ENCODE assay signal across 8 mouse cellular contexts in the genomic region with DNA sequence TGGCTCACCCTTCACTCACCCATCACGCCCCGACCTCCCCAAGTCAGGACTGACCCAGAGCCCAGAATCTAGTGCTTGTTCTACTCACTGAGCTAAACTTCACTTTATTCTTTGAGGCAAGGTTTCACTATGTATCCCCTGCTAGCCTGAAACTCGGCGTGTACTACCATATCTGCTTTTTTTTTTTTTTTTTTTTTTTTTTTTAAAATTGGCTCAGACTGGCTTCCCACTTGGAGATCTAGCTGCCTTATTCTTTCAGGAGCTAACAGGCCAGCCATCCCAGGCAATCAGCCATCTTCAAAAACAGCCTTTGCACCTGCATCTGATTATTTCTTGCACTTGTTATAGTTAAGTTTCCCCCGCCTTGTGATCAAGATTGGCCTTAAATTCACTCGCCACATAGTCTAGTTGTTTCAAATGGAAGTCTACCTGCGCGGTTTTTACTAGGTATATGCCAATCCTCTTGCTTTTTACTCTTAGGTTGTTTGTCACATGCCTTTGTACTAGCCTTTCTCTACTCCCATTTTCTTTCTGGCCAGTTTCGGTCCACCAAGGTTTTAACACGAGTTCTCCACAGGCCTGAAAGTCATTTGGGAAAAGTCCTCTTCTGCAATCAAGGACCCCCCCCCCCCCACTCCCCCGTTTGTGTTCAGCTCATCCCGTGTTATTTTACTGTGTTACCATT. TPM values are rescaled to one million over a fixed set of nuclear protein-coding genes. Genes with fewer than 3 reads are reported as not detected.
DNase-seq lines count a peak whose midpoint lies in the region; ATAC-seq and TF ChIP-seq lines count a peak whose summit lies in the region.

No protein-coding gene starts in this region.

- 38% methylated on average over 12 of the region's 12 CpGs for WGBS in kidney, embryonic 14.5 days
- WGBS in forebrain, postnatal 0 days, result 33% methylated on average over 12 of the region's 12 CpGs
- 35% methylated on average over 12 of the region's 12 CpGs for WGBS in midbrain, embryonic 10.5 days

- peak overlapping the region; percentile 88 for H3K4me3 ChIP-seq in kidney, embryonic 14.5 days (ENCODE audit: low read length)
- peak overlapping the region; percentile 96 for H3K4me3 ChIP-seq in forebrain, postnatal 0 days (ENCODE audit: low read depth, low read length)
- H3K4me3 ChIP-seq in midbrain, embryonic 10.5 days, result peak overlapping the region; percentile 95

- no peak for DNase-seq in kidney, postnatal 25 days
- DNase-seq in R1 (ENCODE audit: low read depth, low spot score), result peak; percentile 11
- peak; percentile 29 for DNase-seq in forebrain, postnatal 0 days
- peak; percentile 14 for DNase-seq in midbrain, embryonic 10.5 days (ENCODE audit: low spot score)
- DNase-seq in thymus, postnatal 36 days, result no peak
- DNase-seq in retina, postnatal 1 day, result no peak
- DNase-seq in frontal cortex, postnatal 10 days (ENCODE audit: low spot score in 2 of 2), result no peak

- H3K9ac ChIP-seq in kidney, embryonic 14.5 days (ENCODE audit: low read depth, low read length), result peak overlapping the region; percentile 66
- H3K9ac ChIP-seq in forebrain, postnatal 0 days, result peak overlapping the region; percentile 68

- no peaks in the 10 kb centered on the region for H3K36me3 ChIP-seq in kidney, embryonic 14.5 days (ENCODE audit: control insufficient read depth, insufficient read depth, low read length)
- H3K36me3 ChIP-seq in forebrain, postnatal 0 days (ENCODE audit: insufficient read depth), result no peaks in the 10 kb centered on the region
- H3K36me3 ChIP-seq in midbrain, embryonic 10.5 days, result no peaks in the 10 kb centered on the region

- no peak for TF ChIP-seq CTCF in forebrain, postnatal 0 days (IDR thresholded peaks at IDR 0.05; ENCODE audit: low read depth)

- H3K9me3 ChIP-seq in kidney, embryonic 14.5 days (ENCODE audit: control insufficient read depth, low read length), result no peaks in the 10 kb centered on the region
- no peaks in the 10 kb centered on the region for H3K9me3 ChIP-seq in forebrain, postnatal 0 days (ENCODE audit: low read length)
- no peaks in the 10 kb centered on the region for H3K9me3 ChIP-seq in midbrain, embryonic 10.5 days (replicated peaks)

- peaks cover 18% of the 10 kb centered on the region for H3K4me1 ChIP-seq in kidney, embryonic 14.5 days (ENCODE audit: control insufficient read depth, insufficient read depth, low read length)
- peaks cover 20% of the 10 kb centered on the region for H3K4me1 ChIP-seq in forebrain, postnatal 0 days (ENCODE audit: insufficient read depth)
- H3K4me1 ChIP-seq in midbrain, embryonic 10.5 days, result peaks cover 25% of the 10 kb centered on the region

- peak overlapping the region; percentile 91; the same call in 1 of the 2 replicates for H3K27ac ChIP-seq in kidney, embryonic 14.5 days (ENCODE audit: low read depth, low read length)
- peak overlapping the region; percentile 92 for H3K27ac ChIP-seq in forebrain, postnatal 0 days (ENCODE audit: low read depth, low read length)
- peak overlapping the region; percentile 97 for H3K27ac ChIP-seq in midbrain, embryonic 10.5 days (replicated peaks)

- peak overlapping the region; percentile 70 for H3K4me2 ChIP-seq in kidney, embryonic 14.5 days (replicated peaks; ENCODE audit: low read depth, low read length)
- H3K4me2 ChIP-seq in forebrain, postnatal 0 days (ENCODE audit: low read depth), result peak overlapping the region; percentile 68

- ATAC-seq in kidney, embryonic 14.5 days (ENCODE audit: low FRiP score, low TSS enrichment), result no peak
- no peak for ATAC-seq in forebrain, postnatal 0 days

- H3K27me3 ChIP-seq in kidney, embryonic 14.5 days (ENCODE audit: control insufficient read depth, insufficient read depth, low read length), result no peaks in the 10 kb centered on the region
- no peaks in the 10 kb centered on the region for H3K27me3 ChIP-seq in forebrain, postnatal 0 days (ENCODE audit: insufficient read depth, low read length)
- no peaks in the 10 kb centered on the region for H3K27me3 ChIP-seq in midbrain, embryonic 10.5 days (ENCODE audit: low read depth, poor library complexity, severe bottlenecking)

RNA-seq across cellular contexts. Expression of a gene that starts 0.8 kb away (rescaled TPM):
- polyA plus RNA-seq in kidney, embryonic 14.5 days (2014; fragmentation: Nextera tagmentation; extraction: Ambion mirVana), result 12.6 and 13.9 TPM in 2 replicates
- total RNA-seq in forebrain, postnatal 0 days (2014; rRNA removed), result 2.9 and 4.7 TPM in 2 replicates
- polyA plus RNA-seq in forebrain, postnatal 0 days (2015; fragmentation: Nextera tagmentation; extraction: Ambion mirVana), result 2.1 and 3.2 TPM in 2 replicates
- polyA plus RNA-seq in midbrain, embryonic 10.5 days (2016; fragmentation: Nextera tagmentation; extraction: Ambion mirVana), result 21.7 and 22.0 TPM in 2 replicates

RNA-seq across cellular contexts. Expression of a gene that starts 1.0 kb away (rescaled TPM):
- 16.4 and 20.4 TPM in 2 replicates for polyA plus RNA-seq in kidney, embryonic 14.5 days (2014; fragmentation: Nextera tagmentation; extraction: Ambion mirVana)
- total RNA-seq in forebrain, postnatal 0 days (2014; rRNA removed), result 56.6 and 59.9 TPM in 2 replicates
- polyA plus RNA-seq in forebrain, postnatal 0 days (2015; fragmentation: Nextera tagmentation; extraction: Ambion mirVana), result 8.4 and 13.2 TPM in 2 replicates
- polyA plus RNA-seq in midbrain, embryonic 10.5 days (2016; fragmentation: Nextera tagmentation; extraction: Ambion mirVana), result 10.4 and 12.6 TPM in 2 replicates

Comparison
In these comparisons a context has a peak if more than half of its experiments do, and no peak if none do; other contexts are left out.
1. DNase-seq: peak in R1 (single experiment), forebrain, postnatal 0 days (single experiment) and midbrain, embryonic 10.5 days (single experiment); none in kidney, postnatal 25 days (0 of 2), thymus, postnatal 36 days (0 of 2), retina, postnatal 1 day (single experiment) and frontal cortex, postnatal 10 days (0 of 2).
2. Peak in every context shown above with its lines, with median percentiles within 50 percentile points of each other: H3K27ac ChIP-seq and H3K4me3 ChIP-seq.